Mouse (Mus musculus) intestine, postnatal 0 days (tissue): ENCODE data around the gene Pigm. TPM values are rescaled to one million over a fixed set of nuclear protein-coding genes. Genes with fewer than 3 reads are reported as not detected.
A peak's percentile ranks its signal among the peaks of the same experiment; 100 is the strongest.

ENCODE experiments used
- ATAC-seq: fragments of 200-750 bp; cut with Nextera tagmentation; 2 replicates; pipeline ENCODE4 v1.8.0; 2017; ENCODE audit warnings: mild to moderate bottlenecking, moderate TSS enrichment, moderate library complexity
- H3K27ac ChIP-seq: fragments of 300-500 bp; sonication (generic); 2 replicates; pipeline ENCODE4 v1.5.1; 2014; ENCODE audit warnings: mild to moderate bottlenecking, low read depth, low read length, moderate library complexity
- H3K27me3 ChIP-seq: fragments of 300-500 bp; sonication (generic); replicated peaks from 2 replicates; pipeline ENCODE4 v1.6.1; 2014; ENCODE audit warnings: low read length, mixed read lengths; ENCODE audit not compliant: control insufficient read depth, insufficient read depth
- H3K36me3 ChIP-seq: fragments of 300-500 bp; sonication (generic); 2 replicates; pipeline ENCODE4 v1.6.1; 2014; ENCODE audit warnings: mild to moderate bottlenecking, moderate library complexity; ENCODE audit not compliant: control insufficient read depth, insufficient read depth
- H3K4me1 ChIP-seq: fragments of 300-500 bp; sonication (generic); replicated peaks from 2 replicates; pipeline ENCODE4 v1.6.1; 2014; ENCODE audit warnings: antibody characterized with exemption, low read length, mixed read lengths; ENCODE audit not compliant: control insufficient read depth, insufficient read depth
- H3K4me2 ChIP-seq: fragments of 300-500 bp; sonication (generic); replicated peaks from 2 replicates; pipeline ENCODE4 v1.6.1; 2014; ENCODE audit warnings: low read depth, mild to moderate bottlenecking, moderate library complexity
- H3K4me3 ChIP-seq: fragments of 300-500 bp; sonication (generic); 2 replicates; pipeline ENCODE4 v1.5.1; 2014; ENCODE audit warnings: low read depth, low read length
- H3K9ac ChIP-seq: fragments of 300-500 bp; sonication (generic); 2 replicates; pipeline ENCODE4 v1.6.1; 2014; ENCODE audit warnings: mild to moderate bottlenecking, low read depth, low read length
- H3K9me3 ChIP-seq: fragments of 300-500 bp; sonication (generic); 2 replicates; pipeline ENCODE4 v1.6.1; 2016; ENCODE audit warnings: mixed run types; ENCODE audit not compliant: control insufficient read depth
- CTCF ChIP-seq: sonication (generic); IDR thresholded peaks from 2 replicates; pipeline ENCODE4 v1.5.1; 2016; ENCODE audit warnings: low read depth, mild to moderate bottlenecking, control low read depth, antibody characterized with exemption, moderate library complexity
- WGBS: fragments of 180-500 bp; shearing (Covaris S2); extraction: QIAGEN DNeasy Blood & Tissue Kit; methylation state at CpG from one replicate; pipeline ENCODE4 v1.1.7; 2014; 5-methylcytosine and 5-hydroxymethylcytosine counted together
- polyA plus RNA-seq: library from polyadenylated mRNA; unstranded; fragments of >200 nt; fragmentation: Nextera tagmentation; extraction: Ambion mirVana; gene quantifications from 2 replicates; pipeline ENCODE4 v1.2.1, GENCODE M21; 2015

Gene Pigm
- polyA plus RNA-seq, result 4.3 and 4.4 TPM in 2 replicates

- Histone ChIP-seq H3K36me3 (no peaks in the 10 kb centered on the region; the same call in 1 of the 2 replicates), H3K4me3 (peak within 1 kb of the TSS; percentile 95), H3K4me1 (peaks cover 8% of the 10 kb centered on the region), H3K4me2 (peak within 1 kb of the TSS; percentile 98), H3K9ac (peak within 1 kb of the TSS; percentile 72), H3K27ac (peak within 1 kb of the TSS; percentile 84), H3K27me3 (no peaks in the 10 kb centered on the region), H3K9me3 (no peaks in the 10 kb centered on the region)
- peak; percentile 98 for ATAC-seq
- TF ChIP-seq CTCF, result no peak
- under 1% methylated on average over 39 of the region's 39 CpGs for WGBS
Measured at GRCm38 (mm10) chr1:172376198-172376667, at the start of gene Pigm. Gene Pigm (plus strand): TSS chr1:172376546.

GRCm38 (mm10) chr1:172326684-172327083 is 49.7 kb upstream of the Pigm start:
- peaks cover 56% of the 10 kb centered on the region for H3K27me3 ChIP-seq
- 59% methylated on average over 11 of the region's 11 CpGs for WGBS
- TF ChIP-seq CTCF, result no peak

GRCm38 (mm10) chr1:172327206-172328001 is 48.9 kb upstream of the Pigm start:
- TF ChIP-seq CTCF, result no peak
- Histone ChIP-seq H3K36me3 (no peaks in the 10 kb centered on the region), H3K9ac (no peak overlapping the region), H3K4me2 (no peak overlapping the region), H3K27me3 (peaks cover 56% of the 10 kb centered on the region), H3K4me1 (no peaks in the 10 kb centered on the region), H3K9me3 (no peaks in the 10 kb centered on the region), H3K27ac (no peak overlapping the region), H3K4me3 (no peak overlapping the region)
- 82% methylated on average over 16 of the region's 16 CpGs for WGBS
- ATAC-seq, result no peak

More at GRCm38 (mm10) chr1:172326684-172327083, 49.7 kb upstream of the Pigm start:
- H3K36me3 ChIP-seq, result no peaks in the 10 kb centered on the region
- no peaks in the 10 kb centered on the region for H3K4me1 ChIP-seq
- H3K27ac ChIP-seq, result no peak overlapping the region
- no peaks in the 10 kb centered on the region for H3K9me3 ChIP-seq
- peak overlapping the region; percentile 40 for H3K4me3 ChIP-seq
- no peak overlapping the region for H3K9ac ChIP-seq
- H3K4me2 ChIP-seq, result peak overlapping the region; percentile 71
- no peak for ATAC-seq

- no peak for ATAC-seq
- H3K4me3 ChIP-seq, result no peak overlapping the region
- no peaks in the 10 kb centered on the region for H3K9me3 ChIP-seq
- no peak overlapping the region for H3K4me2 ChIP-seq
- H3K27me3 ChIP-seq, result peaks cover 56% of the 10 kb centered on the region
- no peak overlapping the region for H3K27ac ChIP-seq
- no peaks in the 10 kb centered on the region for H3K36me3 ChIP-seq
- 81% methylated on average over 3 of the region's 3 CpGs for WGBS
- no peak for TF ChIP-seq CTCF
- no peaks in the 10 kb centered on the region for H3K4me1 ChIP-seq
- no peak overlapping the region for H3K9ac ChIP-seq
Measured at GRCm38 (mm10) chr1:172328041-172328440, 48.3 kb upstream of the Pigm start.

- Histone ChIP-seq H3K4me1 (no peaks in the 10 kb centered on the region), H3K9me3 (no peaks in the 10 kb centered on the region), H3K4me3 (no peak overlapping the region), H3K27ac (no peak overlapping the region), H3K4me2 (no peak overlapping the region), H3K36me3 (no peaks in the 10 kb centered on the region), H3K9ac (no peak overlapping the region), H3K27me3 (peaks cover 56% of the 10 kb centered on the region)
- no peak for ATAC-seq
- 71% methylated on average over 7 of the region's 7 CpGs for WGBS
- no peak for TF ChIP-seq CTCF
Measured at GRCm38 (mm10) chr1:172328461-172328860, 47.9 kb upstream of the Pigm start.

GRCm38 (mm10) chr1:172329131-172329530 is 47.2 kb upstream of the Pigm start, which contains the start of gene Kcnj9:
Gene Kcnj9 (minus strand): TSS chr1:172329318.
- no peak for TF ChIP-seq CTCF
- WGBS, result 27% methylated on average over 9 of the region's 9 CpGs
- Histone ChIP-seq H3K4me3 (no peak within 1 kb of the TSS), H3K36me3 (no peaks in the 10 kb centered on the region), H3K4me1 (no peaks in the 10 kb centered on the region), H3K27ac (no peak within 1 kb of the TSS), H3K9ac (no peak within 1 kb of the TSS), H3K4me2 (no peak within 1 kb of the TSS), H3K9me3 (no peaks in the 10 kb centered on the region), H3K27me3 (peaks cover 61% of the 10 kb centered on the region)
- ATAC-seq, result no peak
